Mouse (Mus musculus) natural killer cell, adult 2 months (primary cell): ENCODE data around the gene Tbce.

Experiments
- DNase-seq, 2 experiments: peaks; one replicate each; pipeline ENCODE4 v3.0.0; 2022; ENCODE audit warnings: low spot score in 2 of 2

The Tbce gene

DNA sequence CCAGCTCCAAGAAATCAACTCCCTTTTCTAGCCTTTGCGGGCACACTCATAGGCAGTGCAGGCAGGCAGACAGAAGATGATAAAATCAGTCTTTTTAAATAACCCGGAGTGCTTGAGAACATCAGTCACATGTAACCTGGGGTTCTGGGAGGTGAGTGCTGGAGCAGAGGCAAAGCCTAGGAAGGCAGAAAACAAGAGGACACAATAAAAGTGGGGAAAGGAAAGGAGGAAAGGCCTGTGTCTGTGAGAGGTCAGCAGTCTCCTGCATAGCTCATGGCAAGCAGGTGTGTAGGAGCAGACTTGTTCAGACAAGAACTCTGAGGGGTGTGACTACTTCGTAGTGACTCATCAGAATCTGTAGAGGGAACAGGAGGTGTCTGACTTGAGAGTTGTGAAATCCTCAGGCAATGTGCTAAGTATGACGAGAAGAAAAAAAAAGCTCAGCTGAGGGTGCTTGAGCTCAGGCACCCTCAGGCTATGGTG lies 70.8 kb downstream of the Tbce start:
- no peak for DNase-seq

DNA sequence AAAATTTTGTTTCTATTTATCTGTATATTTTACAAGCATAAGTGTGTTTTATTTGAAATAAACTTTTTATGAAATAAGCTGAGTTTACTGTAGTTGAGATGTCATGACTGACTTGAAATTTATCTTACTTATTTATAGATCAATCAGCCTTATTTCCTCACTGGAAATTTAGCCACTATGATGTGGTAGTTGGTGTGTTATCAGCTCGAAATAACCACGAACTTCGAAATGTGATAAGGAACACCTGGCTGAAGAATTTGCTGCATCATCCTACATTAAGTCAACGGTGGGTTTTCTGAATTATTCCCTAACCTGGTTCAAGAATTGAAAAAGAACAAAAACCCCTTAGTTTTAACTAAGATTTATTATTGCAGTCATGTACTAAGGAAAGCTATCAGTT lies 73.3 kb downstream of the Tbce start:
- DNase-seq = no peak

DNA sequence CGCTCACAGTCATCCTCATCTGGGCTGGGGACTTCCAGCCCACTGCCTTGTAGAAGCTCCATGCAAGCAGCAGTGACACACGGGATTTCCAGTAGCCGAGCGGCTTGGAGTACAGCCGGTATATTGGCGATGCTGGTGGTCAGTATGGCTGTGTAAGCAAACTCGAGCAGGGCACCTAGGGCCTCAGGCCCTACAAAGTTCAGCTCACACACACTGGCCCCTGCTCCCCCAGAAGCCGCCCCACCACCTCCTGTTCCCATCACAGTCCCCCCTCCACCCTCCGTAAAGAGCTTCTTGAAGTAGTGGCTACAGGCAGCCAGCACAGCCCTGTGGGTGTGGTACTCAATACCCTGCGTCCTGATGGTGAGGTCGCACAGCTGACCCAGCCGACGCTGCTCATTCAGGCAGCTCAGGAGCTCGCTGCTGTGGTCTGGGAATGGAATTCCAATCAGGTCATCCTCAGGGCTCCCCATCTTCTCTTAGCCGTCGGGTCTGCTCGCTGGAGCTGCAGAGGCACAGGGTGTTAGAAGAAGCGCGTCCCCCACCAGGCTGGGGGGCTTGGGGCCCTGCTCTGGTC lies 74.0 kb downstream of the Tbce start:
- no peak for DNase-seq

DNA sequence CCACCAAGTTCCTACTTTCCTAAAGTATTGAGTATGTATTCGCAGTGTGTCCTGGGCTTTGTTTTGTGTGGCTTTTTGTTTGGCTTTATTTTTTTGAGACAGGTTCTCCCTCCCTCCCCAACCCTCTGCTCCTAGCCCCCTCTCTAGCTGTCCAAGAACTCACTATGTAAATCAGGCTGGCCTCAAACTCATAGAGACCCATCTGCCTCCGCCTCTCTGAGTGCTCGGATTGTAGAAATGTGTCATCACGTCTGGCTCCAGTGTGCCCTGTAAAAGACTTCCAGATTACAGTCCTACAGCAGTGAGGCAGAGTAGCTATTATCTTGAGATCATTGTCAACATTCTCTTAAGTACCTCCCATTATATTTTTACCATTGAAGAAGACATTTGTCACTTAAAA lies 78.4 kb downstream of the Tbce start:
- no peak for DNase-seq

DNA sequence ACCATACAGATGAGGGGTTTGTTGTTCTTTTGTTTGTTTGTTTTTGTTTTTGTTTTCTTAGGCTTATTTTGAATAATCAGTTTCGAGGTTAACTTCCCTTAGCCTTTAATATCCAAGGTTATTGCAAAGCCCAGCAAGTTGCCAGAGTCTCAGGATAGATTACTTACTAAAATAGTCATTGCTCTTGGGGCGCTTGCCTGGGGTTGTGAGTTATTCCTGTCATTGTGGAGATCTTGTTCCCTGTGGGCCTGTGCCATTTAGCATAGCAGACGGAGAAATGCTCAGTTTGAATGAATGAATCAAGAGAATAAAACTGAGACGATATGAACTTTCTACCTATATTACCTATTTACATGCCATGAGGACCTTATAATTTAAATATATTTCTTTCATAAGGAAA lies 79.2 kb downstream of the Tbce start:
- no peak for DNase-seq

DNA sequence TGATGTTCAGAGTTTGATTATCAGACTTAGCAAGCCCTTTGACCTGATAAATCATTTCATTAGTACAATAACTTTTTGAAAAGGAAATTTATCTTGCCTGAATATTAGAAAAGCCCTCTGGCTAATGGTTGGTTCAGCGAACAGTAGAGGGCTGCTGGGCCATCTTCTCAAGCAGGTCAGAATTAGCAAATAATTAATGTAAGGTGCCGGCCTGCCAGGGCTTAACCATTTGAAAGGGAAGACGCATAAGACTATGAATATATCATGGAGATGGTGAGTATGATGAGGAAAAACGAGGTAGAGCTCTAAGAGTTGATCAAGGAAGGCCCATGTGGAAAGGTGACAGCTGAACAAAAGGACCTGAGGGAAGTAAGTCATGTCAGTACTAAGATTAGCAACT lies 82.8 kb downstream of the Tbce start:
- no peak for DNase-seq

DNA sequence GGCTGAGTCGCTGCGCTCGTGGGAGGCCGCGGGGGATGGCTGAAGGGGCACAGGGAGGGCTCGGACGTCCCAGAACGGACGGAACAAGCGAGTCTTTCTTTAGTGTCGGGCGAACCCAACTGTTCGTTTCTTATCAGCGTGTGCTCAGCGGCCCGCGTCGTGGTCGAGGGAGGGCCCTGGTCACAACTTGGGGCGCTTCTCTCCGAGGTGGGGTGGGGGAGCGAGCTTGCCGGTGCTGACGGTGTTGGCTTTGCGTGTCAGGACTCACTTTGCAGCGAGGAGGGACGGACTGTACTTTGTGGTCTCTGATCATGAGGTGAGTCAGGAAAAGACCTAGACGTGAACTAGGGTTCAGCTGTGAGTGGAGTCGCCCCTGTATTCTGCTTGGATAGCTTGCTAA lies 84.5 kb downstream of the Tbce start:
- DNase-seq = peak; percentile 47 to 52

DNA sequence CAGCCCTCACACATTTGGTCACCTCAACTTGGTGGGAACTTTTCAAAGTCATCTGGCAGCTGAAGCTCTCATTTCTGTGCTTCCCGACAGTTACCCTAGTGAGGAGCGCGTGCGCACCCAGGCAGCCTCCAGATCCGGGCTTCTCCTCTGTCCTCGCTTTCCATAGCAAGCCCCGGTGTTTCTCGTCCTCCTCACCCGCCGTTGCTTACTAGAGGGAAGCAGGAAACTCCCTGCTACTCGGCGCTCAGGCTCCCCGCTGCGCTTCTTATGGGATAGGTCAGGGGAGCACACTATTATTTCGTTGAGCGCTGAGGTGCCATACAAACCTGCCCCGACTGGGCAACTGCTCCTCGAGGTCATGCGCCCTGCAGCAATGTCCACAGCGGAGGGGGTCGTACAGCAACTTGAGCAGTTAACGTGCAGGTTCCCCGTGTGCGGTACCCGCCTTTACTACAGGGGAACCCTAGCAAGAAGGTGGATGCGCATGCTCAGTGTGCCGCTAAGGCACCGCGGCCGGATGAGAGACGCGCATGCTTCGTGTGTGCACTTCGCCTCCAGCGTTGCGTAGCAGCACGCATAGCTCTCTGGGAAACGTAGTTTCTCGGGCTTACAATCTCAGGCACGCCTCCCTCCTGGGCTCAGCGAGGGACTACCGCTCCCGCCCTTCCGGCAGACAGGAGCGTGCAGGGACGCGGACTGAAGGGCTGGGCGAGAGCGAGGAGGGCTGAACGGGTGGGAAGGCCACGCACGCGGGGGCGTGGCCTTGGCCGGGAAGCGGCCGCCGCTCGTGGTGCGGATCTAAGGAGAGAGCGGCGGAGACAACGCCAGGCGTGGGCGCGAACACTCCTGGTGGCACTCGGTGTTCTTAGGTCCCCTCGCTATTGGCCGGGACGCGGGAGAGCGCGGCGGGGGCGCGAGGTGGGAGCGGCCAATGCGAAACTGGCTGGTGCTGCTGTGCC lies 85.3 kb downstream of the Tbce start, which contains the start of gene B3galnt2:
Gene B3galnt2, plus strand, starts transcription at position 596 of the 959 bp plus-strand sequence.
- DNase-seq = peak; percentile 95 to 96
